Mouse (Mus musculus) CH12.LX (cell line): ENCODE measurements around the gene Urm1. TPM values are rescaled to one million over a fixed set of nuclear protein-coding genes. Genes with fewer than 3 reads are reported as not detected.

Experiments used
- DNase-seq: peaks from one replicate; pipeline ENCODE4 v3.0.0-alpha.2; 2013; ENCODE audit errors: extremely low read depth
- H3K27ac ChIP-seq: 2 replicates; pipeline ENCODE4 v1.5.1; 2012; ENCODE audit warnings: low read depth, mild to moderate bottlenecking, control low read depth, moderate library complexity; ENCODE audit not compliant: insufficient read depth
- H3K27me3 ChIP-seq: replicated peaks from 2 replicates; pipeline ENCODE3; 2012; ENCODE audit warnings: inconsistent platforms
- H3K36me3 ChIP-seq, 2 experiments: replicated peaks in 1 of 2; 2 replicates each; pipeline versions ENCODE3 to v1.6.1; 2012; ENCODE audit warnings: inconsistent platforms in 1 of 2, low read length in 1 of 2, mild to moderate bottlenecking in 1 of 2, mixed read lengths in 1 of 2, moderate library complexity in 1 of 2; ENCODE audit not compliant: control insufficient read depth in 1 of 2, insufficient read depth in 1 of 2
- H3K4me1 ChIP-seq, 2 experiments: 2 replicates each; pipeline ENCODE4 v1.6.1; 2012; ENCODE audit warnings: inconsistent platforms in 1 of 2, moderate library complexity in 1 of 2; ENCODE audit not compliant: insufficient read depth in 2 of 2, control insufficient read depth in 1 of 2
- H3K4me2 ChIP-seq: 2 replicates; pipeline ENCODE4 v1.6.1; 2012; ENCODE audit warnings: low read depth, mild to moderate bottlenecking, control low read depth; ENCODE audit not compliant: poor library complexity, insufficient read depth, severe bottlenecking
- H3K4me3 ChIP-seq, 3 experiments: fragments of 150-350 bp in 1 of 3; sonication (generic) in 1 of 3; replicated peaks in 1 of 3; 2 replicates each; pipeline versions ENCODE3 to v1.5.1; 2011 to 2012; ENCODE audit warnings: low read depth in 2 of 3, low read length in 2 of 3, mild to moderate bottlenecking in 2 of 3, moderate library complexity in 2 of 3, control low read depth in 1 of 3, improper control_type of control experiment in 1 of 3, inconsistent platforms in 1 of 3, mixed read lengths in 1 of 3; ENCODE audit not compliant: poor library complexity in 1 of 3
- H3K79me2 ChIP-seq: replicated peaks from 2 replicates; pipeline ENCODE4 v1.6.1; 2012; ENCODE audit warnings: mild to moderate bottlenecking, moderate library complexity; ENCODE audit not compliant: control insufficient read depth, poor library complexity, insufficient read depth, severe bottlenecking; ENCODE audit errors: extremely low read depth
- H3K9ac ChIP-seq: 2 replicates; pipeline ENCODE4 v1.6.1; 2012; ENCODE audit warnings: low read depth, mild to moderate bottlenecking, control low read depth, moderate library complexity; ENCODE audit not compliant: insufficient read depth
- H3K9me3 ChIP-seq: replicated peaks from 2 replicates; pipeline ENCODE3; 2012; ENCODE audit warnings: low read length, inconsistent platforms, mixed read lengths
- CHD2 ChIP-seq: IDR thresholded peaks from 2 replicates; pipeline ENCODE4 v1.6.1; 2011; ENCODE audit warnings: low read length, improper control_type of control experiment
- E2F4 ChIP-seq: IDR thresholded peaks from 2 replicates; pipeline ENCODE4 v1.6.1; 2011; ENCODE audit warnings: low read depth, low read length, improper control_type of control experiment; ENCODE audit not compliant: insufficient replicate concordance
- EP300 ChIP-seq: IDR thresholded peaks from 2 replicates; pipeline ENCODE4 v1.6.1; 2011; ENCODE audit warnings: low read length, improper control_type of control experiment
- GABPA ChIP-seq: IDR thresholded peaks from 2 replicates; pipeline ENCODE4 v1.6.1; 2012; ENCODE audit warnings: low read depth, low read length, improper control_type of control experiment, inconsistent platforms; ENCODE audit not compliant: insufficient replicate concordance
- IRF4 ChIP-seq: IDR thresholded peaks from 2 replicates; pipeline ENCODE4 v1.6.1; 2014; ENCODE audit warnings: low read depth, mild to moderate bottlenecking, inconsistent platforms, low read length, improper control_type of control experiment
- MAX ChIP-seq: IDR thresholded peaks from 2 replicates; pipeline ENCODE4 v1.6.1; 2011; ENCODE audit warnings: low read length, improper control_type of control experiment
- MXI1 ChIP-seq: IDR thresholded peaks from 2 replicates; pipeline ENCODE4 v1.6.1; 2011; ENCODE audit warnings: mild to moderate bottlenecking, low read depth, low read length, improper control_type of control experiment
- POLR2A ChIP-seq: IDR thresholded peaks from 2 replicates; pipeline ENCODE4 v1.6.1; 2011; ENCODE audit warnings: low read depth, mild to moderate bottlenecking, improper control_type of control experiment, low read length
- POLR2AphosphoS2 ChIP-seq: IDR thresholded peaks from 2 replicates; pipeline ENCODE4 v1.6.1; 2011; ENCODE audit warnings: low read depth, low read length, improper control_type of control experiment
- SIN3A ChIP-seq: IDR thresholded peaks from 2 replicates; pipeline ENCODE4 v1.6.1; 2012; ENCODE audit warnings: low read length, improper control_type of control experiment, inconsistent platforms
- SMC3 ChIP-seq: IDR thresholded peaks from 2 replicates; pipeline ENCODE4 v1.6.1; 2011; ENCODE audit warnings: low read depth, low read length, improper control_type of control experiment
- TCF12 ChIP-seq: IDR thresholded peaks from 2 replicates; pipeline ENCODE4 v1.6.1; 2014; ENCODE audit warnings: low read depth, mild to moderate bottlenecking, inconsistent platforms, low read length, improper control_type of control experiment
- USF1 ChIP-seq: IDR thresholded peaks from 2 replicates; pipeline ENCODE4 v1.6.1; 2014; ENCODE audit warnings: low read depth, mild to moderate bottlenecking, inconsistent platforms, low read length, improper control_type of control experiment
- USF2 ChIP-seq: conservative IDR thresholded peaks from 2 replicates; pipeline ENCODE4 v1.6.1; 2011; ENCODE audit warnings: low read depth, low read length, improper control_type of control experiment
- ZKSCAN1 ChIP-seq: IDR thresholded peaks from 2 replicates; pipeline ENCODE4 v1.6.1; 2012; ENCODE audit warnings: low read depth, inconsistent platforms, low read length, improper control_type of control experiment, borderline replicate concordance
- ZNF384 ChIP-seq: IDR thresholded peaks from 2 replicates; pipeline ENCODE4 v1.6.1; 2012; ENCODE audit warnings: low read depth, low read length, improper control_type of control experiment, inconsistent platforms
- dilution Hi-C: fragments of 300-500 bp; cut with MboI; formaldehyde crosslinking; loops from 2 replicates; pipeline ENCODE4 v1.14.3; 2020; ENCODE audit warnings: low sequenced_read_pairs; ENCODE audit not compliant: extremely low pct_unique_long_range_greater_than_20kb, extremely low pct_ligation_motif_present
- in situ Hi-C: fragments of 300-500 bp; cut with MboI; formaldehyde crosslinking; loops from 3 replicates; pipeline ENCODE4 v1.14.3; 2019; ENCODE audit warnings: low sequenced_read_pairs, low pct_ligation_motif_present, low pct_unique_long_range_greater_than_20kb, mixed read lengths
- polyA plus RNA-seq: library from polyadenylated mRNA; unstranded; fragments of >175 nt; gene quantifications from 2 replicates; pipeline ENCODE4 v1.2.1, GENCODE M21; 2012; ENCODE audit warnings: low read depth; ENCODE audit not compliant: insufficient read length
- total RNA-seq, 2 experiments: library from RNA; depleted of rRNA; stranded (reverse); fragments of 300-350 nt in 1 of 2; fragments of >200 nt in 1 of 2; gene quantifications; 2 replicates each; pipeline ENCODE4 v1.2.3; 2012 to 2014

Gene Urm1
- total and polyA plus RNA-seq, 3 experiments = 25.6 to 31.9 (median 29.2) TPM

DNA sequence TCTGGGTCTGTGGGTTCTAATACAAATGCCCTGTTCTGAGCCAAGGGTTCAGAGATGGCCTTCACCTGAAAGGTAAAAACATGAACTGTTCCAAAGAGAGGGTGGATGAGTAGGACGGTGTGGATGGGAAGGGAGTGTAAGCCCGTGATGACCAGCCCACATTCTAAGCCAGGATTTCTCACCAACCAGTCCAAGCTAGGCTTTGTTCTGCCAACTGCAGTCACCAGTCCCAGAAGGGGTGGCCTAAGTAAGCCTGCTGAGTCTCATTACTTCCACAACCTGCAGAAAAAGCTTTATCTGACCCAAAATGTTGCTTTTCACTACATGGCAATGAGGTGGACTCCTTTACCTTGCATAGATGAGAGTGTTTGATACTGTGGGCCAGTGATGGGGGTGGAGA, 24.2 kb downstream of the Urm1 start:
- Histone ChIP-seq H3K9ac (no peak overlapping the region), H3K27ac (no peak overlapping the region), H3K4me1 (peaks cover 0 to 3% of the 10 kb centered on the region in 2 experiments; a peak in 1 of 4 replicates), H3K36me3 (peaks cover 45 to 93% of the 10 kb centered on the region in 2 experiments), H3K4me3 (no peak overlapping the region), H3K4me2 (no peak overlapping the region), H3K79me2 (no peaks in the 10 kb centered on the region), H3K9me3 (no peaks in the 10 kb centered on the region), H3K27me3 (no peaks in the 10 kb centered on the region)
- no peak for TF ChIP-seq USF1
- no peak for TF ChIP-seq CHD2
- no peak for TF ChIP-seq USF2
- dilution Hi-C loops (no loop called here), in situ Hi-C loops (no loop called here)
- DNase-seq = no peak

DNA sequence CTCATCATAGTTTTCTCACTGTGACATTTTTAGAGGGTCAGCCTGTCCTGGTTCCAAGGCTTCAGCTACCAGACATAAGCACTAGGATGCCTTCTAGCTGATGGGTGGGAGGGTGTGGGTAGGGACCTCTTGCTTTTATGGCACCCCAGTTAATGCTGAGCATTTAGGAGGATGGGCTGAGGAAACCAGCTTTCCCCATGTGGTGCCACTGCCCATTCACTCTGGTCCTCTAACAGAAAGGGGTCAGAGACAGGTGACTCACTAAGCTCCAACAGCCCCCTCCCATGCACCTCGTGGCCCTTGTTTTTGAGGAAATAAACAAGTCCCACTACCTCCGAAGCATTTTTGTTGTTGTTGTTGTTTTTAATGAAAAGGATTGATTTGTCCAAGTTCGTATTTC, 24.8 kb downstream of the Urm1 start:
- H3K4me2 ChIP-seq = no peak overlapping the region
- H3K4me1 ChIP-seq = 0 out of 4 replicates have a peak, but pooled peaks cover 0 to under 1% of the 10 kb centered on the region in 2 experiments
- no peak for DNase-seq
- in situ Hi-C loops = no loop called here
- H3K36me3 ChIP-seq = peaks cover 45 to 88% of the 10 kb centered on the region in 2 experiments
- no peaks in the 10 kb centered on the region for H3K9me3 ChIP-seq
- no peaks in the 10 kb centered on the region for H3K79me2 ChIP-seq
- no peaks in the 10 kb centered on the region for H3K27me3 ChIP-seq
- H3K4me3 ChIP-seq = no peak overlapping the region
- dilution Hi-C loops = no loop called here
- H3K9ac ChIP-seq = no peak overlapping the region
- no peak overlapping the region for H3K27ac ChIP-seq
- TF ChIP-seq CHD2 (no peak), IRF4 (no peak), TCF12 (no peak), POLR2AphosphoS2 (no peak)

DNA sequence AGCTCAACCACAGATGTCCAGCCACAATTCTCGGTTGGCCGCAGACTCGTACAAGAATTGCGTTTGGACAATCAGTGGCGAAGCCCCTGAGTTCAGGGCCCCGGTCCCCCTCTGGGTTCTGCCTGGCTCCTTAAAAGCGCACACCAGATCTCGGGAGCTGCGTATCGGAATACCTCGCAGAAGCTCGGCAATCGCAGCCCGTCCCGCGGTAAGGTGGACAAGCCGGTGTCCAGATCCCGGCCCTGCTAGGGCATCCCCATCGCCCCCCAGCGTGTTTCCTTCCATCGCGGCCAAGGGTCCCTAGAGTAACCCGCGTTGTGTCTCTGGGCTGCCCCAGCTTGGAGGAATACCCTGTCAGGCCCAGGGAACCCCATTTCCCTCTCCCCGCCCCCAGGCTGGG, 25.8 kb downstream of the Urm1 start:
- no peak overlapping the region for H3K9ac ChIP-seq
- TF ChIP-seq POLR2A = no peak
- TF ChIP-seq ZKSCAN1 = no peak
- no peak for TF ChIP-seq IRF4
- TF ChIP-seq MAX = no peak
- no peak for TF ChIP-seq ZNF384
- TF ChIP-seq POLR2AphosphoS2 = no peak
- no peak for TF ChIP-seq GABPA
- no peak for TF ChIP-seq MXI1
- TF ChIP-seq CHD2 = no peak
- no peak for TF ChIP-seq SMC3
- no peak for TF ChIP-seq TCF12
- TF ChIP-seq SIN3A = no peak
- no peak for TF ChIP-seq EP300
- TF ChIP-seq E2F4 = no peak
- no peak overlapping the region for H3K4me3 ChIP-seq
- 0 out of 4 replicates have a peak, but pooled peaks cover 3% of the 10 kb centered on the region in 2 experiments for H3K4me1 ChIP-seq
- H3K27ac ChIP-seq = no peak overlapping the region
- in situ Hi-C loops = no loop called here
- H3K79me2 ChIP-seq = no peaks in the 10 kb centered on the region
- no peak overlapping the region for H3K4me2 ChIP-seq
- dilution Hi-C loops = no loop called here
- H3K36me3 ChIP-seq = peaks cover 45 to 80% of the 10 kb centered on the region in 2 experiments
- H3K9me3 ChIP-seq = no peaks in the 10 kb centered on the region
- H3K27me3 ChIP-seq = no peaks in the 10 kb centered on the region
- no peak for DNase-seq
